Mouse (Mus musculus): ENCODE results near the gene Olfr66. TPM values are rescaled to one million over a fixed set of nuclear protein-coding genes. Genes with fewer than 3 reads are reported as not detected.
A peak's percentile ranks its signal among the peaks of the same experiment; 100 is the strongest.

Gene Olfr66
- polyA plus RNA-seq, 1 experiment: not detected

GRCm38 (mm10) chr7:103873064-103873463 lies 13.0 kb downstream of the Olfr66 start:
- H3K4me3 ChIP-seq (replicated peaks): no peak overlapping the region
- TF ChIP-seq FLI1 (IDR thresholded peaks at IDR 0.05; ENCODE audit: low read length) (no peak), GATA1 (IDR thresholded peaks at IDR 0.05; ENCODE audit: borderline replicate concordance, low read length) (no peak)
- H3K36me3 ChIP-seq (replicated peaks; ENCODE audit: low read length): no peaks in the 10 kb centered on the region
- H3K27me3 ChIP-seq (replicated peaks): no peaks in the 10 kb centered on the region
- no peaks in the 10 kb centered on the region for H3K9me3 ChIP-seq
- peaks cover 32% of the 10 kb centered on the region for H3K4me1 ChIP-seq

- Histone ChIP-seq H3K36me3 (replicated peaks; ENCODE audit: low read length) (no peaks in the 10 kb centered on the region), H3K9me3 (no peaks in the 10 kb centered on the region), H3K27me3 (replicated peaks) (no peaks in the 10 kb centered on the region), H3K4me1 (peaks cover 43% of the 10 kb centered on the region), H3K4me3 (replicated peaks) (no peak overlapping the region)
- TF ChIP-seq GATA1 (IDR thresholded peaks at IDR 0.05; ENCODE audit: borderline replicate concordance, low read length) (no peak), FLI1 (IDR thresholded peaks at IDR 0.05; ENCODE audit: low read length) (no peak)
These were observed 15.4 kb downstream of the Olfr66 start for GRCm38 (mm10) chr7:103870667-103871066.

GRCm38 (mm10) chr7:103865716-103866115 lies 20.3 kb downstream of the Olfr66 start:
- no peak overlapping the region for H3K4me3 ChIP-seq (replicated peaks)
- no peak for TF ChIP-seq GATA1 (IDR thresholded peaks at IDR 0.05; ENCODE audit: borderline replicate concordance, low read length)
- no peak for TF ChIP-seq FLI1 (IDR thresholded peaks at IDR 0.05; ENCODE audit: low read length)

GRCm38 (mm10) chr7:103861531-103861930 lies 24.5 kb downstream of the Olfr66 start:
- H3K4me1 ChIP-seq: peaks cover 61% of the 10 kb centered on the region

More at GRCm38 (mm10) chr7:103865716-103866115, 20.3 kb downstream of the Olfr66 start:
- peaks cover 62% of the 10 kb centered on the region for H3K4me1 ChIP-seq
- H3K36me3 ChIP-seq (replicated peaks; ENCODE audit: low read length): no peaks in the 10 kb centered on the region
- no peaks in the 10 kb centered on the region for H3K27me3 ChIP-seq (replicated peaks)
- no peaks in the 10 kb centered on the region for H3K9me3 ChIP-seq

GRCm38 (mm10) chr7:103860855-103861254 lies 25.2 kb downstream of the Olfr66 start:
- H3K36me3 ChIP-seq (replicated peaks; ENCODE audit: low read length): no peaks in the 10 kb centered on the region
- TF ChIP-seq GATA1 (IDR thresholded peaks at IDR 0.05; ENCODE audit: borderline replicate concordance, low read length) (no peak), FLI1 (IDR thresholded peaks at IDR 0.05; ENCODE audit: low read length) (no peak)
- H3K27me3 ChIP-seq (replicated peaks): no peaks in the 10 kb centered on the region
- peaks cover 58% of the 10 kb centered on the region for H3K4me1 ChIP-seq
- no peaks in the 10 kb centered on the region for H3K9me3 ChIP-seq
- H3K4me3 ChIP-seq (replicated peaks): no peak overlapping the region

More at GRCm38 (mm10) chr7:103861531-103861930, 24.5 kb downstream of the Olfr66 start:
- H3K36me3 ChIP-seq (replicated peaks; ENCODE audit: low read length): no peaks in the 10 kb centered on the region
- H3K27me3 ChIP-seq (replicated peaks): no peaks in the 10 kb centered on the region
- TF ChIP-seq FLI1 (IDR thresholded peaks at IDR 0.05; ENCODE audit: low read length) (no peak), GATA1 (IDR thresholded peaks at IDR 0.05; ENCODE audit: borderline replicate concordance, low read length) (no peak)
- no peak overlapping the region for H3K4me3 ChIP-seq (replicated peaks)
- no peaks in the 10 kb centered on the region for H3K9me3 ChIP-seq

GRCm38 (mm10) chr7:103859076-103859475 lies 27.0 kb downstream of the Olfr66 start:
- peak overlapping the region; percentile 73 for H3K4me3 ChIP-seq (replicated peaks)

GRCm38 (mm10) chr7:103854669-103855068 lies 31.4 kb downstream of the Olfr66 start:
- Histone ChIP-seq H3K9me3 (no peaks in the 10 kb centered on the region), H3K36me3 (replicated peaks; ENCODE audit: low read length) (no peaks in the 10 kb centered on the region), H3K27me3 (replicated peaks) (no peaks in the 10 kb centered on the region), H3K4me1 (peaks cover 26% of the 10 kb centered on the region), H3K4me3 (replicated peaks) (no peak overlapping the region)
- TF ChIP-seq GATA1 (IDR thresholded peaks at IDR 0.05; ENCODE audit: borderline replicate concordance, low read length): no peak
- TF ChIP-seq FLI1 (IDR thresholded peaks at IDR 0.05; ENCODE audit: low read length): no peak

More at GRCm38 (mm10) chr7:103859076-103859475, 27.0 kb downstream of the Olfr66 start:
- TF ChIP-seq GATA1 (IDR thresholded peaks at IDR 0.05; ENCODE audit: borderline replicate concordance, low read length) (no peak), FLI1 (IDR thresholded peaks at IDR 0.05; ENCODE audit: low read length) (no peak)
- Histone ChIP-seq H3K36me3 (replicated peaks; ENCODE audit: low read length) (no peaks in the 10 kb centered on the region), H3K4me1 (peaks cover 54% of the 10 kb centered on the region), H3K9me3 (no peaks in the 10 kb centered on the region), H3K27me3 (replicated peaks) (no peaks in the 10 kb centered on the region)

- H3K9me3 ChIP-seq: no peaks in the 10 kb centered on the region
- H3K27me3 ChIP-seq (replicated peaks): no peaks in the 10 kb centered on the region
- TF ChIP-seq FLI1 (IDR thresholded peaks at IDR 0.05; ENCODE audit: low read length): no peak
- no peak for TF ChIP-seq GATA1 (IDR thresholded peaks at IDR 0.05; ENCODE audit: borderline replicate concordance, low read length)
- peaks cover 19% of the 10 kb centered on the region for H3K4me1 ChIP-seq
- H3K36me3 ChIP-seq (replicated peaks; ENCODE audit: low read length): no peaks in the 10 kb centered on the region
- H3K4me3 ChIP-seq (replicated peaks): no peak within 1 kb of the TSS
These were observed 33.0 kb downstream of the Olfr66 start, which contains the start of gene Hbb-y for GRCm38 (mm10) chr7:103853090-103853489. TSS of gene Hbb-y (minus strand) at chr7:103853216.

- H3K4me1 ChIP-seq: peaks cover 21% of the 10 kb centered on the region
- TF ChIP-seq GATA1 (IDR thresholded peaks at IDR 0.05; ENCODE audit: borderline replicate concordance, low read length) (no peak), FLI1 (IDR thresholded peaks at IDR 0.05; ENCODE audit: low read length) (no peak)
- H3K4me3 ChIP-seq (replicated peaks): no peak overlapping the region
- H3K9me3 ChIP-seq: no peaks in the 10 kb centered on the region
- no peaks in the 10 kb centered on the region for H3K36me3 ChIP-seq (replicated peaks; ENCODE audit: low read length)
- H3K27me3 ChIP-seq (replicated peaks): no peaks in the 10 kb centered on the region
These were observed 41.3 kb downstream of the Olfr66 start for GRCm38 (mm10) chr7:103844525-103845325.

- Histone ChIP-seq H3K36me3 (replicated peaks; ENCODE audit: low read length) (no peaks in the 10 kb centered on the region), H3K27me3 (replicated peaks) (no peaks in the 10 kb centered on the region), H3K9me3 (no peaks in the 10 kb centered on the region), H3K4me3 (replicated peaks) (no peak within 1 kb of the TSS), H3K4me1 (peaks cover 18% of the 10 kb centered on the region)
- TF ChIP-seq GATA1 (IDR thresholded peaks at IDR 0.05; ENCODE audit: borderline replicate concordance, low read length): no peak
- TF ChIP-seq FLI1 (IDR thresholded peaks at IDR 0.05; ENCODE audit: low read length): no peak
These were observed 43.0 kb downstream of the Olfr66 start, which contains the start of gene Hbb-bh1 for GRCm38 (mm10) chr7:103843034-103843433. TSS of gene Hbb-bh1 (minus strand) at chr7:103843164.

Data from megakaryocyte, embryonic 14.5 days (primary cell).